Mouse (Mus musculus) CH12.LX (cell line): Measurements from ENCODE around the gene Ccdc88a. TPM values are rescaled to one million over a fixed set of nuclear protein-coding genes. Genes with fewer than 3 reads are reported as not detected.
A peak's percentile ranks its signal among the peaks of the same experiment; 100 is the strongest.

Experiments
- DNase-seq: peaks from one replicate; pipeline ENCODE4 v3.0.0-alpha.2; 2013; ENCODE audit errors: extremely low read depth
- H3K27ac ChIP-seq: 2 replicates; pipeline ENCODE4 v1.5.1; 2012; ENCODE audit warnings: low read depth, mild to moderate bottlenecking, control low read depth, moderate library complexity; ENCODE audit not compliant: insufficient read depth
- H3K27me3 ChIP-seq: replicated peaks from 2 replicates; pipeline ENCODE3; 2012; ENCODE audit warnings: inconsistent platforms
- H3K36me3 ChIP-seq, 2 experiments: replicated peaks in 1 of 2; 2 replicates each; pipeline versions ENCODE3 to v1.6.1; 2012; ENCODE audit warnings: inconsistent platforms in 1 of 2, low read length in 1 of 2, mild to moderate bottlenecking in 1 of 2, mixed read lengths in 1 of 2, moderate library complexity in 1 of 2; ENCODE audit not compliant: control insufficient read depth in 1 of 2, insufficient read depth in 1 of 2
- H3K4me1 ChIP-seq, 2 experiments: 2 replicates each; pipeline ENCODE4 v1.6.1; 2012; ENCODE audit warnings: inconsistent platforms in 1 of 2, moderate library complexity in 1 of 2; ENCODE audit not compliant: insufficient read depth in 2 of 2, control insufficient read depth in 1 of 2
- H3K4me2 ChIP-seq: 2 replicates; pipeline ENCODE4 v1.6.1; 2012; ENCODE audit warnings: low read depth, mild to moderate bottlenecking, control low read depth; ENCODE audit not compliant: poor library complexity, insufficient read depth, severe bottlenecking
- H3K4me3 ChIP-seq, 3 experiments: fragments of 150-350 bp in 1 of 3; sonication (generic) in 1 of 3; replicated peaks in 1 of 3; 2 replicates each; pipeline versions ENCODE3 to v1.5.1; 2011 to 2012; ENCODE audit warnings: low read depth in 2 of 3, low read length in 2 of 3, mild to moderate bottlenecking in 2 of 3, moderate library complexity in 2 of 3, control low read depth in 1 of 3, improper control_type of control experiment in 1 of 3, inconsistent platforms in 1 of 3, mixed read lengths in 1 of 3; ENCODE audit not compliant: poor library complexity in 1 of 3
- H3K79me2 ChIP-seq: replicated peaks from 2 replicates; pipeline ENCODE4 v1.6.1; 2012; ENCODE audit warnings: mild to moderate bottlenecking, moderate library complexity; ENCODE audit not compliant: control insufficient read depth, poor library complexity, insufficient read depth, severe bottlenecking; ENCODE audit errors: extremely low read depth
- H3K9ac ChIP-seq: 2 replicates; pipeline ENCODE4 v1.6.1; 2012; ENCODE audit warnings: low read depth, mild to moderate bottlenecking, control low read depth, moderate library complexity; ENCODE audit not compliant: insufficient read depth
- H3K9me3 ChIP-seq: replicated peaks from 2 replicates; pipeline ENCODE3; 2012; ENCODE audit warnings: low read length, inconsistent platforms, mixed read lengths
- CHD1 ChIP-seq: IDR thresholded peaks from 2 replicates; pipeline ENCODE4 v1.6.1; 2012; ENCODE audit warnings: low read depth, low read length, improper control_type of control experiment, inconsistent platforms
- E2F4 ChIP-seq: IDR thresholded peaks from 2 replicates; pipeline ENCODE4 v1.6.1; 2011; ENCODE audit warnings: low read depth, low read length, improper control_type of control experiment; ENCODE audit not compliant: insufficient replicate concordance
- ELF1 ChIP-seq: IDR thresholded peaks from 2 replicates; pipeline ENCODE4 v1.6.1; 2014; ENCODE audit warnings: low read depth, mild to moderate bottlenecking, inconsistent platforms, low read length, improper control_type of control experiment
- EP300 ChIP-seq: IDR thresholded peaks from 2 replicates; pipeline ENCODE4 v1.6.1; 2011; ENCODE audit warnings: low read length, improper control_type of control experiment
- GABPA ChIP-seq: IDR thresholded peaks from 2 replicates; pipeline ENCODE4 v1.6.1; 2012; ENCODE audit warnings: low read depth, low read length, improper control_type of control experiment, inconsistent platforms; ENCODE audit not compliant: insufficient replicate concordance
- HCFC1 ChIP-seq: IDR thresholded peaks from 2 replicates; pipeline ENCODE4 v1.6.1; 2012; ENCODE audit warnings: low read depth, mild to moderate bottlenecking, inconsistent platforms, low read length, improper control_type of control experiment
- JUN ChIP-seq: IDR thresholded peaks from 2 replicates; pipeline ENCODE4 v1.6.1; 2011; ENCODE audit warnings: low read depth, mild to moderate bottlenecking, low read length, improper control_type of control experiment, moderate library complexity; ENCODE audit not compliant: insufficient read depth
- JUND ChIP-seq: conservative IDR thresholded peaks from 2 replicates; pipeline ENCODE4 v1.6.1; 2011; ENCODE audit warnings: low read depth, low read length, improper control_type of control experiment
- KAT2A ChIP-seq: IDR thresholded peaks from 2 replicates; pipeline ENCODE4 v1.6.1; 2012; ENCODE audit warnings: low read length, improper control_type of control experiment, inconsistent platforms; ENCODE audit not compliant: insufficient replicate concordance
- MAFK ChIP-seq: IDR thresholded peaks from 2 replicates; pipeline ENCODE4 v1.6.1; 2011; ENCODE audit warnings: low read length, improper control_type of control experiment; ENCODE audit not compliant: insufficient replicate concordance
- MAZ ChIP-seq: IDR thresholded peaks from 2 replicates; pipeline ENCODE4 v1.6.1; 2012; ENCODE audit warnings: low read depth, mild to moderate bottlenecking, inconsistent platforms, low read length, improper control_type of control experiment, moderate library complexity
- MEF2A ChIP-seq: IDR thresholded peaks from 2 replicates; pipeline ENCODE4 v1.6.1; 2014; ENCODE audit warnings: low read depth, mild to moderate bottlenecking, inconsistent platforms, low read length, improper control_type of control experiment, borderline replicate concordance
- MXI1 ChIP-seq: IDR thresholded peaks from 2 replicates; pipeline ENCODE4 v1.6.1; 2011; ENCODE audit warnings: mild to moderate bottlenecking, low read depth, low read length, improper control_type of control experiment
- MYC ChIP-seq: IDR thresholded peaks from 2 replicates; pipeline ENCODE4 v1.6.1; 2011; ENCODE audit warnings: low read depth, mild to moderate bottlenecking, improper control_type of control experiment, low read length
- NELFE ChIP-seq: IDR thresholded peaks from 2 replicates; pipeline ENCODE4 v1.6.1; 2011; ENCODE audit warnings: low read depth, low read length, improper control_type of control experiment
- POLR2A ChIP-seq: IDR thresholded peaks from 2 replicates; pipeline ENCODE4 v1.6.1; 2011; ENCODE audit warnings: low read depth, mild to moderate bottlenecking, improper control_type of control experiment, low read length
- POLR2AphosphoS2 ChIP-seq: IDR thresholded peaks from 2 replicates; pipeline ENCODE4 v1.6.1; 2011; ENCODE audit warnings: low read depth, low read length, improper control_type of control experiment
- RCOR1 ChIP-seq: conservative IDR thresholded peaks from 2 replicates; pipeline ENCODE4 v1.6.1; 2012; ENCODE audit warnings: low read depth, mild to moderate bottlenecking, inconsistent platforms, low read length, improper control_type of control experiment
- TBP ChIP-seq: conservative IDR thresholded peaks from 2 replicates; pipeline ENCODE4 v1.6.1; 2011; ENCODE audit warnings: low read depth, low read length, improper control_type of control experiment
- TCF12 ChIP-seq: IDR thresholded peaks from 2 replicates; pipeline ENCODE4 v1.6.1; 2014; ENCODE audit warnings: low read depth, mild to moderate bottlenecking, inconsistent platforms, low read length, improper control_type of control experiment
- UBTF ChIP-seq: IDR thresholded peaks from 2 replicates; pipeline ENCODE4 v1.6.1; 2012; ENCODE audit warnings: low read depth, mild to moderate bottlenecking, inconsistent platforms, low read length, improper control_type of control experiment, moderate library complexity
- USF2 ChIP-seq: conservative IDR thresholded peaks from 2 replicates; pipeline ENCODE4 v1.6.1; 2011; ENCODE audit warnings: low read depth, low read length, improper control_type of control experiment
- ZKSCAN1 ChIP-seq: IDR thresholded peaks from 2 replicates; pipeline ENCODE4 v1.6.1; 2012; ENCODE audit warnings: low read depth, inconsistent platforms, low read length, improper control_type of control experiment, borderline replicate concordance
- ZMIZ1 ChIP-seq: IDR thresholded peaks from 2 replicates; pipeline ENCODE4 v1.6.1; 2012; ENCODE audit warnings: low read depth, mild to moderate bottlenecking, inconsistent platforms, low read length, improper control_type of control experiment
- ZNF384 ChIP-seq: IDR thresholded peaks from 2 replicates; pipeline ENCODE4 v1.6.1; 2012; ENCODE audit warnings: low read depth, low read length, improper control_type of control experiment, inconsistent platforms
- dilution Hi-C: fragments of 300-500 bp; cut with MboI; formaldehyde crosslinking; loops from 2 replicates; pipeline ENCODE4 v1.14.3; 2020; ENCODE audit warnings: low sequenced_read_pairs; ENCODE audit not compliant: extremely low pct_unique_long_range_greater_than_20kb, extremely low pct_ligation_motif_present
- in situ Hi-C: fragments of 300-500 bp; cut with MboI; formaldehyde crosslinking; loops from 3 replicates; pipeline ENCODE4 v1.14.3; 2019; ENCODE audit warnings: low sequenced_read_pairs, low pct_ligation_motif_present, low pct_unique_long_range_greater_than_20kb, mixed read lengths
- polyA plus RNA-seq: library from polyadenylated mRNA; unstranded; fragments of >175 nt; gene quantifications from 2 replicates; pipeline ENCODE4 v1.2.1, GENCODE M21; 2012; ENCODE audit warnings: low read depth; ENCODE audit not compliant: insufficient read length
- total RNA-seq, 2 experiments: library from RNA; depleted of rRNA; stranded (reverse); fragments of 300-350 nt in 1 of 2; fragments of >200 nt in 1 of 2; gene quantifications; 2 replicates each; pipeline ENCODE4 v1.2.3; 2012 to 2014

The Ccdc88a gene
- total and polyA plus RNA-seq, 3 experiments, result 13.7 to 26.1 (median 15.2) TPM

DNA sequence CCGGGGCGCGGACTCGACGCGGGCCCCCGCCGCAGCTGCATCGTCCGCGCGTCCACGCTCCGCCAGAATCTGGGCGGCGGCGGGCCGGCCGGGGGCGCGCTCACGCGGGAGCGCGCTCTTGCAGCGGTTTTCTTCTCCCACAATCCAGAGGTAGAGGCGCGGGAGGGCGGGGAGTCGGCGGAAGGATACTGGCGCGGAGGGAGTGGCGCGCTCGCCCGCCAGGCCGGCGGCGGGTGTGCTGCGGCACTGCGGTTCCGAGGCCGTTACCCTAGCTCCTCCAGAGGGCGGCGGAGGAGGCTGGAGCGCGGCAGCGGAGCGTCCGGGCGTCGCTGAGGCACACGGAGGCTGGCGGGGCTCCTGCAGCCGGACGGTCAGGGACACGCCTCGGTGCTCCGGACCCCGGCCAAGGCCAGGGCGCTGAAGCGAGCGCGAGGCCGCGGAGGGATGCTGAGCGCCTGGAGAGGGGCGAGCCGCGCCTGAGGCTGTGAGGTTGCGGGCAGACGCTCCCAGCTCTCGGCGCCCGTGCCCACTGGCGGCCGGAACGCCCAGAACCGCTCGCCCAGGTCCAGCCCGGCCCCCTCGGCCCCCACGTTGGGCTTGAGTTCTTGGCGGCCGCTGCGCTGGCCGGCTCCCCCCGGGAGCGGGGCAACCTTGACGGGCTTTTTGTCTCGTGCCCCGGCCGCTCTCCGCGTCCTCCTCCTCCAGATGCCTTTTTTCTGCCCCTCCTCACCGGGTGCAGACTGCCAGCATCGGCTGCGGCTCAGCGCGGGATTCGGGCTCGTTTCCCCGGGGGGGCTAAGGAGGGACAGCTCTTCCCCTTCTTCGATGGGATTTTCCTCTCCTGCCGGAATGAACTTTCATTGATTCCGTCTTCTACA lies at the start of gene Ccdc88a (continued):
- no peak; the same call in 1 of the 2 replicates for TF ChIP-seq CHD1

DNA sequence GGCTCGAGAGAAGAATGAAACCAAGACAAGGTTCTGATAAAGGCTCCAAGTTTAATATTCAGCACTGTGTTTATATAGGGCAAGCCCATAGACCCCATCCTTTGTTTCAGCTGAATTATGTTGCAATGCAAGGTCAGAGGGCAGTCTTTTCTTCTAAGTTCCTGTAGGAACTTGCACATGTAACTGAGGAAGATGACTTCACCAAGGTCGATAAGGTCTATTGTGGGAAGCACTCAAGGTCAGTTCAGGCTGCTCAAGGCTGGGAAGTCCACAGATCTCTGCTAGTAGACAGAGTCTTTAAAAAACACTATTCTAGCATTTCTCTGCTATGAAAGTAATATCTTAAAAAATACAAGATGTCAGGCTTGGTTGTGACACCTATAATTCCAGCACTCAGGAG lies 38.0 kb upstream of the Ccdc88a start:
- H3K4me1 ChIP-seq, result peaks cover 2% of the 10 kb centered on the region in 2 experiments; a peak in 3 of 4 replicates
- DNase-seq, result no peak
- dilution Hi-C loops (no loop called here), in situ Hi-C loops (no loop called here)
- H3K9ac ChIP-seq, result no peak overlapping the region
- TF ChIP-seq KAT2A (no peak), JUN (no peak), POLR2A (no peak), MAFK (no peak), MAZ (no peak), EP300 (no peak), ZKSCAN1 (no peak), ELF1 (no peak), USF2 (no peak), GABPA (no peak)
- H3K36me3 ChIP-seq, result peaks cover 0 to 2% of the 10 kb centered on the region in 2 experiments
- no peaks in the 10 kb centered on the region for H3K27me3 ChIP-seq
- H3K4me2 ChIP-seq, result peak overlapping the region; percentile 71; the same call in 1 of the 2 replicates
- no peak overlapping the region for H3K4me3 ChIP-seq
- no peaks in the 10 kb centered on the region for H3K9me3 ChIP-seq
- H3K79me2 ChIP-seq, result no peaks in the 10 kb centered on the region
- H3K27ac ChIP-seq, result no peak overlapping the region

DNA sequence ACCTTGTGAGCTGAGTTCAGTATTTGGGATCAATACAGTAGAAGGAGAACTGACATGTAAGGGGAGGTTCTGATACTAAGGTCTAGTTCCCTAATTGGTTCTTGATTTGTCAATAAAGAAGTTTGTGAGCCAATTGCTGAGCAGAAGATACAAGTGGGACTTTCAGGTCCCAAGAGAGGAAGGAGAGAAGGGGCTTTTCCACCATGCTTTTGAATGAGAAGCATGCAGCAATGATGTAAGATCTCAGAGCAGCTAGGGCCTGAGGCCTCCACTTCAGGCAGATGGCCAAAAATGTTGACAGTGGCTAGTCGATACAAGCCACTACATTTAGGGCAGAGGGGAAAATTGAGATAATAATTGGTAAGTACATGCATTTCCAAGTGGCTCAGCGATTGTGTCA lies 32.2 kb upstream of the Ccdc88a start:
- dilution Hi-C loops, result no loop called here
- peak overlapping the region; percentile 21 for H3K4me2 ChIP-seq
- H3K27ac ChIP-seq, result no peak overlapping the region
- no peaks in the 10 kb centered on the region for H3K36me3 ChIP-seq
- H3K4me3 ChIP-seq, result peak overlapping the region in 2 of 3 experiments; percentile 14 to 50
- no peaks in the 10 kb centered on the region for H3K9me3 ChIP-seq
- no peaks in the 10 kb centered on the region for H3K79me2 ChIP-seq
- H3K4me1 ChIP-seq, result peaks cover 4 to 53% of the 10 kb centered on the region in 2 experiments
- in situ Hi-C loops, result loop anchor here (10.0 kb wide), 1 partner anchor 66 kb away; no protein-coding TSS in a partner anchor
- DNase-seq, result peak; percentile 81
- H3K9ac ChIP-seq, result peak overlapping the region; percentile 16; the same call in 1 of the 2 replicates
- no peaks in the 10 kb centered on the region for H3K27me3 ChIP-seq
- TF ChIP-seq MAFK, result no peak
- TF ChIP-seq MXI1, result peak; percentile 55; the same call in 1 of the 2 replicates
- TF ChIP-seq MAZ, result 0 out of 2 replicates have a peak, but pooled peaks have one; percentile 35
- 0 out of 2 replicates have a peak, but pooled peaks have one; percentile 57 for TF ChIP-seq KAT2A
- no peak for TF ChIP-seq ZNF384
- TF ChIP-seq TCF12, result peak; percentile 46; the same call in 1 of the 2 replicates
- TF ChIP-seq UBTF, result no peak
- TF ChIP-seq HCFC1, result peak; percentile 52
- no peak for TF ChIP-seq POLR2AphosphoS2
- peak; percentile 92 for TF ChIP-seq MYC
- TF ChIP-seq POLR2A, result peak; percentile 34; the same call in 1 of the 2 replicates
- TF ChIP-seq MEF2A, result peak; percentile 58; the same call in 1 of the 2 replicates
- no peak for TF ChIP-seq JUND
- peak; percentile 57; the same call in 1 of the 2 replicates for TF ChIP-seq EP300
- no peak for TF ChIP-seq E2F4
- peak; percentile 55; the same call in 1 of the 2 replicates for TF ChIP-seq TBP
- no peak for TF ChIP-seq JUN
- TF ChIP-seq CHD1, result peak; percentile 64; the same call in 1 of the 2 replicates
- no peak for TF ChIP-seq ZKSCAN1
- 0 out of 2 replicates have a peak, but pooled peaks have one; percentile 35 for TF ChIP-seq ZMIZ1
- peak; percentile 48; the same call in 1 of the 2 replicates for TF ChIP-seq NELFE
- no peak for TF ChIP-seq RCOR1
